Mouse (Mus musculus) megakaryocyte, adult 5-6 weeks (primary cell): ENCODE results near the gene Pctp. TPM values are rescaled to one million over a fixed set of nuclear protein-coding genes. Genes with fewer than 3 reads are reported as not detected.

ENCODE experiments used
- ATAC-seq: 2 replicates; pipeline ENCODE4 v1.8.0; 2016; ENCODE audit warnings: mild to moderate bottlenecking, inconsistent platforms; ENCODE audit not compliant: poor library complexity, severe bottlenecking
- total RNA-seq, 2 experiments: library from RNA; stranded (forward) in 1 of 2; stranded (reverse) in 1 of 2; fragments of 153-499, 151-499 nt in 1 of 2; fragments of 221-1000, 200-1000 nt in 1 of 2; gene quantifications; 2 replicates each; pipeline versions ENCODE4 v1.2.3 to v1.2.4; 2015 to 2017

Pctp gene
- total RNA-seq, 2 experiments from 2014 or later: 7.2 to 15.3 TPM

GRCm38 (mm10) chr11:90007791-90008531 lies 5.3 kb upstream of the Pctp start:
- no peak for ATAC-seq

GRCm38 (mm10) chr11:90006111-90006510 lies 3.4 kb upstream of the Pctp start:
- no peak for ATAC-seq

- no peak for ATAC-seq
Measured at GRCm38 (mm10) chr11:90003386-90003785, 692 bp upstream of the Pctp start.

- ATAC-seq: no peak
Measured at GRCm38 (mm10) chr11:90002987-90003348, 274 bp upstream of the Pctp start.

GRCm38 (mm10) chr11:90001396-90002230 lies 1.1 kb downstream of the Pctp start:
- ATAC-seq: no peak

GRCm38 (mm10) chr11:90000666-90001065 lies 2.0 kb downstream of the Pctp start:
- no peak for ATAC-seq

- no peak for ATAC-seq
Measured at GRCm38 (mm10) chr11:89998996-89999770, 3.5 kb downstream of the Pctp start.

GRCm38 (mm10) chr11:89996856-89997255 lies 5.8 kb downstream of the Pctp start:
- no peak for ATAC-seq

GRCm38 (mm10) chr11:89996406-89996805 lies 6.3 kb downstream of the Pctp start:
- ATAC-seq: no peak

GRCm38 (mm10) chr11:89995596-89995995 lies 7.1 kb downstream of the Pctp start:
- ATAC-seq: no peak

- no peak for ATAC-seq
Measured at GRCm38 (mm10) chr11:89994706-89995105, 8.0 kb downstream of the Pctp start.

GRCm38 (mm10) chr11:89991661-89992060 lies 11.0 kb downstream of the Pctp start:
- no peak for ATAC-seq

GRCm38 (mm10) chr11:89988936-89989589 lies 13.6 kb downstream of the Pctp start:
- ATAC-seq: peak; percentile 74

GRCm38 (mm10) chr11:89986516-89986915 lies 16.2 kb downstream of the Pctp start:
- no peak for ATAC-seq

- ATAC-seq: peak; percentile 76
Measured at GRCm38 (mm10) chr11:89985200-89986187, 17.2 kb downstream of the Pctp start.

GRCm38 (mm10) chr11:89984436-89984835 lies 18.3 kb downstream of the Pctp start:
- no peak for ATAC-seq

- no peak for ATAC-seq
Measured at GRCm38 (mm10) chr11:89982918-89983317, 19.8 kb downstream of the Pctp start.

GRCm38 (mm10) chr11:89980106-89980505 lies 22.6 kb downstream of the Pctp start:
- no peak for ATAC-seq
